Mouse (Mus musculus) bone marrow macrophage, adult 2 months (primary cell): ENCODE data around the gene Sh3d19. TPM values are rescaled to one million over a fixed set of nuclear protein-coding genes. Genes with fewer than 3 reads are reported as not detected.

Source experiments
- H3K27ac ChIP-seq: 2 replicates; pipeline ENCODE4 v1.5.1; 2012; ENCODE audit warnings: low read depth, low read length; ENCODE audit not compliant: insufficient read depth
- H3K4me1 ChIP-seq: 2 replicates; pipeline ENCODE4 v1.6.1; 2012; ENCODE audit warnings: low read length; ENCODE audit not compliant: control insufficient read depth, insufficient read depth
- H3K4me3 ChIP-seq: 2 replicates; pipeline ENCODE4 v1.5.1; 2012; ENCODE audit warnings: mild to moderate bottlenecking, low read length, moderate library complexity; ENCODE audit not compliant: insufficient read depth
- CTCF ChIP-seq: IDR thresholded peaks from 2 replicates; pipeline ENCODE4 v1.5.1; 2012; ENCODE audit warnings: low read depth, mild to moderate bottlenecking, low read length, moderate library complexity
- POLR2A ChIP-seq: IDR thresholded peaks from 2 replicates; pipeline ENCODE4 v1.6.1; 2012; ENCODE audit warnings: mild to moderate bottlenecking, low read depth, low read length, borderline replicate concordance
- polyA plus RNA-seq: library from polyadenylated mRNA; stranded (reverse); fragments of >200 nt; gene quantifications from 2 replicates; pipeline ENCODE4 v1.2.4, GENCODE M21; 2012; ENCODE audit not compliant: missing spikeins, insufficient read depth, insufficient read length

Gene Sh3d19
- polyA plus RNA-seq, 1 experiment, result 6.1 TPM

DNA sequence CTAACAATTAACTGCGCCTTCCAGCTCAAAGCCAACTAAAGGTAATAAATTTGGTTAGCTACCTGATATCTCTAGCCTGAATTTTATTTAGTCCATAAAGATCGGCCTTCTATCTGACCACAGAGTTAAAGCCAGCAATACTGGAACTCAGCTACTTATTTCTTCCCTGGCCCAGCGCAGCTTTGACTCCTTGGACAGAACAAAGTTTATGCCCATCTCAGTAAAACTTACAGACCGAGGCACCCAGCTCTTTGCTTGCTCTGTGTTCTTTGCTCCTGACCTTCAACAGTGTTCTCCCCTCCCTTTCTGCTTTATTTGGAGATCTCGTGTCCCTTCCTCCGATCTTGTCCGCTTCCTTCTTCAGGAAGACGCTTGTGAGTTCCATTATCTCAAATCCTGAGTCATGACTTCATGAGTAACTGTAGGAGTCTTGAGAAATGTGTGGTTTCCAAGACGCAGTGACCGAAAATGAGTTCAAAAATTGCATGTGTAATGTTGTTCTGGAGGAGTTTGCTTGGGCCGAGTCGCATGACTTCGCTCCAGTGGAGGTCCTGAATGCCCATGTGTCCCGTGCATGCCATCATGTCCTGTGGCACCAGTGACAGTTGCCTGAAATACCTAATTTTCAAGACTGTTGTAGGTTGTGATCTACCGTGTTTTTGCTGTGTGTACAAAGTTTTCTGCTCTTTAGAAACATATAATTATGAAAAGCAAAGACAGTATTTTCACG lies 50.2 kb downstream of the Sh3d19 start:
- Histone ChIP-seq H3K4me3 (no peak overlapping the region), H3K4me1 (no peaks in the 10 kb centered on the region), H3K27ac (no peak overlapping the region)
- no peak for TF ChIP-seq POLR2A
- TF ChIP-seq CTCF, result no peak

- no peak overlapping the region for H3K27ac ChIP-seq
- H3K4me3 ChIP-seq, result no peak overlapping the region
- no peak for TF ChIP-seq POLR2A
- TF ChIP-seq CTCF, result no peak
- no peaks in the 10 kb centered on the region for H3K4me1 ChIP-seq
Observed at GRCm38 (mm10) chr3:86021651-86022050, 50.7 kb downstream of the Sh3d19 start.

DNA sequence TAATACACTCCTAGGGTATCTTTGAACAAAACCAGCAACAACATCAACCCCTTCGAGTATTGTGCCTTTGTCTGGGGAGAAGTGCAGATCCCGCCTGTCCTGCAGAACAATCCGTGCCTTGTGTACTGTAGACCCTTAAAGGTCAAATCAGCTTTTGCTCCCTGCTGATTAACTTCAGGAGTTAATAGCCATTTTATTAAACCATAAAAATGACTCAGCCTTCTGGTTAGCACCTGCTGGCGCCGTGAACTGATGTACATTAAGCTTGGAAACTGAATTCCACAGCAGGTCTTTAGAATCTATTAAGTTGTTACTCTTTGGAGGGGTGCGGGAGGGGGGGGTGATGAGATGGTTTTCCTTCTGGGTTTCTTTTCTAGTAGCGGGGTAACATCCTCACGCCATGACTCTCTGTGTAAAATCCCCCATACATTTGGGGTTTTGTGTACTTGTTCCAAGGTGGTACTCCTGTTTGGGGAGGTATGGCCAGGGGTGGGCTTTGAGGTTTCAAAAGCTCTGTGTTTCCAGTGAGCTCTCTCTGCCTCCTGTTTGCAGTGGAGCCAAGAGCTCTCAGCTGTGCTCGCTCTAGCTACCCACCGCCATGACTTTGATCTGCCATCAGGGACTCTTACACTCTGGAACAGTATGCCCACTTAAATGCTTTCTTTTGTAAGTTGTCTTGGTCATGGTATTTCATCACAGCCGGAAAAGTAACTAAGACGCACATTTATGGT lies 53.3 kb downstream of the Sh3d19 start:
- Histone ChIP-seq H3K4me1 (no peaks in the 10 kb centered on the region), H3K27ac (no peak overlapping the region), H3K4me3 (no peak overlapping the region)
- TF ChIP-seq CTCF, result no peak
- no peak for TF ChIP-seq POLR2A

- no peak overlapping the region for H3K27ac ChIP-seq
- no peaks in the 10 kb centered on the region for H3K4me1 ChIP-seq
- H3K4me3 ChIP-seq, result no peak overlapping the region
- TF ChIP-seq POLR2A (no peak), CTCF (no peak)
Observed at GRCm38 (mm10) chr3:86025341-86026137, 54.6 kb downstream of the Sh3d19 start.

DNA sequence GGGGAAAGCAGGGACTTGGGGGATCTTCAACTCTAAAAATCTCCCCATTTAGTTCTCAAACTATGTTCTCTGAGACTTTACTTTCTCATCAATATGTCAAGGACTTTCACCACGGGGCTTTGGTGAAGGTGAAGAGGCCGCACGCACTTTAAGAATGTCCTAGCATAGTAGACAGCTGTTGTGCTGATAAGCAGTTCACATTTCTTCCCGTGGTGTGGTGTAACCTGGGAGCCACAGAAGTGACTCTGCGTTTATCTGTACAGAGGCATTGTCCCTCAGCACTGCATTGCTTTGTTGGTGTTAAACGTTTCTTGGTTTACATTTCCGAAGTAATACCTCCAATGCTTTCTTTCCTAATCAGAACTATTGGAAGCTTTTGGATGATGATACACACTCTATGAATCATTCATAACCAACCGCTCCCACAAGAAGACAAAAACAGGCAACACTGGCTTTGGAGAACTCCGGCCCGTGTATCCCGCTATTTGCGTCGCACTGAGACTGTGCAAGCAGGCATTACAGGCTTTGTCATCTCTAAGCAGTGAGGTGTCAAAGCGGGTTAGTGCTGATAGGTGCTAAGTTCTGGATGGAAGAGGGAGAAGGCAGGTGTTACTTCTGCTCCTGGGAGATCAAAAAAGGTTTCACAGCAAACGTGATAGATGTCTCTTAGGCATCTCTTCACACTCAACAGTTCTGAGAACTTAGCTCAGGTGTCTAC lies 57.9 kb downstream of the Sh3d19 start:
- no peak for TF ChIP-seq CTCF
- TF ChIP-seq POLR2A, result no peak
- Histone ChIP-seq H3K4me3 (no peak overlapping the region), H3K4me1 (no peaks in the 10 kb centered on the region), H3K27ac (no peak overlapping the region)

DNA sequence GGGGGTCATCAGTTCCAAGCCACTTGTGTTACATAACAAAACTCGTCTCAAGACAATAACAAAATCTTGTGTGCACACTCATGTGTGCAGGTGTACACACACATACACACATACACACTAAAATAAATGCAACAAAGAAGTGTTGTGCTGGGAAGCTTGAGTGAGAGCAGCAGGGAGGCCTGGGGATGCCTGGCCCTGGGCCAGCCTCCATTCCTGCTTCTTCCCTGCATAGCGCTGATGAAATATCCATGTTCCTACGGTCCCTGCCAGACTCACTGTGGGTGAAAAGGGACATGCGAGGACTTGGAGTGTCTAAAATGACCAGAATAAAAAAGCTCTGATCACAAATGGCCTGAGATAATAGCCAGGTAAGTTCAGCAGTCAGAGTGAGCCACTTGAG lies 59.7 kb downstream of the Sh3d19 start:
- Histone ChIP-seq H3K4me3 (no peak overlapping the region), H3K27ac (no peak overlapping the region), H3K4me1 (no peaks in the 10 kb centered on the region)
- TF ChIP-seq POLR2A, result no peak

DNA sequence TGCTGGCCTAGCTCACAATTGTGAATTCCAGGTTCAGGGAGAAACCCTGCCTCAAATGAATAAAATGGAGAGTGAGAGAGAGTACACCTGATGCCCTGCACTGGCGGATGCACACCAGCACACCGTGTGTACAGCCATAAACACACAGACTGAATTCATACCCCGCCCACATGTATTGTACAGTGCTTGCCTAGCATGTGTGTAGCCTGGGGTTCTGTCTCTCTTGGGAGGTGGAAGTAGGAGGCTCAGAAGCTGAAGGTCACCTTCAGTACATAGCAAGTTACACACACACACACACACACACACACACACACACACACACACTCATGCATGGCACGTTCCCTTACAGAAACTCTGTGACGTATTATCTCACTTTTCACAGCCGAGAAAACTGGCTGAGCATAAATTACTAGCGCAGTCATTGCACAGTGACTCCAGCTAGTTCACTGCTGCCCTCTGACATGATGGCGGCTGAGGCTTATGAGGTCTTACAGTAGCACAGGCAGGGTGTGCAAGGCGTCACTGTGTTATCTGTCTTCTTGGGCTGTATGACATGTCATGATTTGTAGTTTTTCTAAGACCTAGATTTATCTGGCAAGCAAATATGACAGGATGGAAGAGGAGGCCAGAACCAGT lies 62.7 kb downstream of the Sh3d19 start:
- TF ChIP-seq CTCF (no peak), POLR2A (no peak)
- no peak overlapping the region for H3K4me3 ChIP-seq
- no peaks in the 10 kb centered on the region for H3K4me1 ChIP-seq
- H3K27ac ChIP-seq, result no peak overlapping the region

DNA sequence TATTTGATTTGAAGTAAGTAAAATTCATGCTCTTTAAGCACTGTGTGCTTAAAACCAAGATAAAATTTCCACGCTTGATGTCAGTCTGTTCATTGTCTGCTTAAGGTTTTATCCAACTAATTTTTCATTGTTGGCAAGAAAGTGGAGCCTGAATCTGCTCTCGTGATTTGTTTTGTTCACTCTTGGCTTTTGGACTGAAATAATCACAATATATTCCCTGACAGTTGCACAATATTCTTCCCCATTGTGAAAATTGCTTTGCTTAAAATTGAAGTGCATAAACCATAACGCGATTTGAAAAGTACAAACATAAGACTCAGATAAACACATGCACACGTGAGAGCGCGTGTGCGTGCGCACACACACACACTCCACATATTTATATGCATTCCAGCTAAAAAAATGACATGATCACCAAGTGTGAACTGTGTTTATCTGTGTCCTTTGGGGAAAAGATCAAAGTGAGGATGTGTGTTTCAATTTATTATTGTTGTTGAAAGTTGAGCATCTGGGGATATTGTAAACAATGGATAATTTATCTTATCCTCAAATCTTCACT lies 67.1 kb downstream of the Sh3d19 start:
- Histone ChIP-seq H3K4me1 (no peaks in the 10 kb centered on the region), H3K27ac (no peak overlapping the region), H3K4me3 (no peak overlapping the region)
- TF ChIP-seq POLR2A (no peak), CTCF (no peak)

- TF ChIP-seq CTCF (no peak), POLR2A (no peak)
- Histone ChIP-seq H3K27ac (no peak overlapping the region), H3K4me1 (no peaks in the 10 kb centered on the region), H3K4me3 (no peak overlapping the region)
Observed at GRCm38 (mm10) chr3:86038648-86039047, 67.7 kb downstream of the Sh3d19 start.
